ENCODE assay signal across 8 mouse cellular contexts in the genomic region with DNA sequence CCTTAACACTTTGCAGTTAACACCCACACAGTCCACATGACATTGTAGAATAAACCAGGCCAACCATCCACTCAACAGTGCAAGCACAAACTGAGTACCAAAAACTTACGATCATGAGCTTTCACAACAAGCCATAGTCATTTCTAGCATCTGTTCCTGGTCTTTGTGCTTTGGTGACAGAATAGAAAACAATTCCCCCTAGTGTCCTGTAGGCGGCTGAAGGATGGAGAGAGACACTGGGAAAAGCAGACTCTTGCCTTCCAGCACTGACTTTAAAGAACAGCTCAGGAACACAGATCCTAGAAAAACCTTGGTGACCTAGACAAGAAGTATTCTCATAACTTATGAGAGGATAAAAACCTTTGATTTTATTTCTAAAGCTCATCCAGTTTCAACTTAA. TPM values are rescaled to one million over a fixed set of nuclear protein-coding genes. Genes with fewer than 3 reads are reported as not detected.
DNase-seq lines count a peak whose midpoint lies in the region; ATAC-seq lines count a peak whose summit lies in the region.

No protein-coding gene starts in this region.

- peak overlapping the region; percentile 93 for H3K4me3 ChIP-seq in hindbrain, embryonic 13.5 days
- H3K4me3 ChIP-seq in midbrain, embryonic 14.5 days (replicated peaks; ENCODE audit: low read depth, low read length), result peak overlapping the region; percentile 95

- peak overlapping the region; percentile 71 for H3K4me2 ChIP-seq in hindbrain, embryonic 13.5 days
- H3K4me2 ChIP-seq in midbrain, embryonic 14.5 days (ENCODE audit: low read length), result peak overlapping the region; percentile 87

- peak; percentile 14 to 46 for DNase-seq in frontal cortex, adult 2 months (ENCODE audit: extremely low spot score in 1 of 2, low spot score in 1 of 2)
- DNase-seq in frontal cortex, postnatal 25 days (ENCODE audit: low spot score in 2 of 2), result no peak
- peak; percentile 35 to 42 for DNase-seq in right cerebral cortex, postnatal 10 days (ENCODE audit: low spot score in 2 of 2)
- DNase-seq in right cerebral cortex, postnatal 14 days, result no peak
- peak; percentile 78 for DNase-seq in midbrain, embryonic 14.5 days
- DNase-seq in ovary, postnatal 36 days (ENCODE audit: low spot score), result no peak

- WGBS in hindbrain, embryonic 13.5 days, result 15% methylated on average over 2 of the region's 2 CpGs
- WGBS in midbrain, embryonic 14.5 days, result 12% methylated on average over 2 of the region's 2 CpGs

- no peak overlapping the region for H3K27ac ChIP-seq in hindbrain, embryonic 13.5 days
- no peak overlapping the region for H3K27ac ChIP-seq in midbrain, embryonic 14.5 days (replicated peaks; ENCODE audit: low read depth, low read length)

- H3K27me3 ChIP-seq in hindbrain, embryonic 13.5 days, result no peaks in the 10 kb centered on the region
- no peaks in the 10 kb centered on the region for H3K27me3 ChIP-seq in midbrain, embryonic 14.5 days (ENCODE audit: control insufficient read depth, insufficient read depth, low read length)

- H3K9ac ChIP-seq in hindbrain, embryonic 13.5 days, result peak overlapping the region; percentile 60; the same call in 1 of the 2 replicates
- peak overlapping the region; percentile 36; the same call in 1 of the 2 replicates for H3K9ac ChIP-seq in midbrain, embryonic 14.5 days (replicated peaks; ENCODE audit: low read length)

- no peak for ATAC-seq in hindbrain, embryonic 13.5 days (ENCODE audit: low FRiP score)
- no peak for ATAC-seq in midbrain, embryonic 14.5 days (ENCODE audit: low FRiP score, low TSS enrichment)
- no peak for ATAC-seq in monocyte, adult 5-6 weeks (replicated peaks; ENCODE audit: insufficient number of reproducible peaks, low FRiP score, low TSS enrichment, poor library complexity, severe bottlenecking)

- H3K4me1 ChIP-seq in hindbrain, embryonic 13.5 days (replicated peaks), result peaks cover 43% of the 10 kb centered on the region
- peaks cover 32% of the 10 kb centered on the region for H3K4me1 ChIP-seq in midbrain, embryonic 14.5 days (ENCODE audit: control insufficient read depth, insufficient read depth, low read length)

- no peaks in the 10 kb centered on the region for H3K9me3 ChIP-seq in hindbrain, embryonic 13.5 days
- no peaks in the 10 kb centered on the region for H3K9me3 ChIP-seq in midbrain, embryonic 14.5 days (ENCODE audit: control insufficient read depth, low read length)

- H3K36me3 ChIP-seq in hindbrain, embryonic 13.5 days, result no peaks in the 10 kb centered on the region
- no peaks in the 10 kb centered on the region for H3K36me3 ChIP-seq in midbrain, embryonic 14.5 days (ENCODE audit: control insufficient read depth, insufficient read depth, low read length)

RNA-seq across cellular contexts. Expression of a gene that starts 3.0 kb away (rescaled TPM):
- 67.9 and 76.8 TPM in 2 replicates for polyA plus RNA-seq in frontal cortex, adult 2 months (2012; rRNA removed)
- 12.7 and 13.2 TPM in 2 replicates for polyA plus RNA-seq in hindbrain, embryonic 13.5 days (2015; fragmentation: Nextera tagmentation; extraction: Ambion mirVana)
- polyA plus RNA-seq in midbrain, embryonic 14.5 days (2014; fragmentation: Nextera tagmentation; extraction: Ambion mirVana), result 23.0 and 23.9 TPM in 2 replicates
- total RNA-seq in monocyte, adult 5-6 weeks (2017), result 1.1 to 2.2 TPM (median 1.2 TPM) in 3 replicates

Comparison
In these comparisons a context has a peak if more than half of its experiments do, and no peak if none do; other contexts are left out.
1. DNase-seq: peak in frontal cortex, adult 2 months (2 of 2), right cerebral cortex, postnatal 10 days (2 of 2) and midbrain, embryonic 14.5 days (single experiment); none in frontal cortex, postnatal 25 days (0 of 2), right cerebral cortex, postnatal 14 days (single experiment) and ovary, postnatal 36 days (single experiment).